Mouse (Mus musculus): ENCODE measurements around the gene Pde10a.

- TF ChIP-seq CTCF (IDR thresholded peaks at IDR 0.05; ENCODE audit: low read depth, low read length) (no peak), POLR2A (IDR thresholded peaks at IDR 0.05; ENCODE audit: borderline replicate concordance, low read depth, low read length) (no peak)
Observed at GRCm38 (mm10) chr17:8777710-8778109, 252.5 kb downstream of the Pde10a start.
